Mouse (Mus musculus) hindbrain, embryonic 12.5 days (tissue): ENCODE results near the gene Sept1. TPM values are rescaled to one million over a fixed set of nuclear protein-coding genes. Genes with fewer than 3 reads are reported as not detected.
A peak's percentile ranks its signal among the peaks of the same experiment; 100 is the strongest.
"Not testable (repeated sequence)": the region's sequence is repeated elsewhere in the genome, so short reads cannot be mapped to it uniquely, and the experiment has no call there.

Experiments
- ATAC-seq: fragments of 200-750 bp; cut with Nextera tagmentation; 2 replicates; pipeline ENCODE4 v1.8.0; 2017; ENCODE audit warnings: moderate TSS enrichment; ENCODE audit not compliant: low FRiP score
- H3K27ac ChIP-seq: fragments of 300-500 bp; sonication (generic); 2 replicates; pipeline ENCODE4 v1.5.1; 2016; ENCODE audit warnings: mild to moderate bottlenecking
- H3K27me3 ChIP-seq: fragments of 300-500 bp; sonication (generic); 2 replicates; pipeline ENCODE4 v1.6.1; 2016; ENCODE audit warnings: mild to moderate bottlenecking
- H3K36me3 ChIP-seq: fragments of 300-500 bp; sonication (generic); 2 replicates; pipeline ENCODE4 v1.6.1; 2016; ENCODE audit warnings: mild to moderate bottlenecking
- H3K4me1 ChIP-seq: fragments of 300-500 bp; sonication (generic); 2 replicates; pipeline ENCODE4 v1.6.1; 2016
- H3K4me2 ChIP-seq: fragments of 300-500 bp; sonication (generic); replicated peaks from 2 replicates; pipeline ENCODE4 v1.6.1; 2016; ENCODE audit warnings: mild to moderate bottlenecking
- H3K4me3 ChIP-seq: fragments of 300-500 bp; sonication (generic); 2 replicates; pipeline ENCODE4 v1.5.1; 2016; ENCODE audit warnings: mild to moderate bottlenecking
- H3K9ac ChIP-seq: fragments of 300-500 bp; sonication (generic); 2 replicates; pipeline ENCODE4 v1.6.1; 2016; ENCODE audit warnings: mild to moderate bottlenecking, moderate library complexity
- H3K9me3 ChIP-seq: fragments of 300-500 bp; sonication (generic); replicated peaks from 2 replicates; pipeline ENCODE4 v1.6.1; 2016; ENCODE audit warnings: mild to moderate bottlenecking
- WGBS: fragments of 180-500 bp; shearing (Covaris S2); methylation state at CpG from one replicate; pipeline ENCODE4 v1.1.7; 2016; 5-methylcytosine and 5-hydroxymethylcytosine counted together
- polyA plus RNA-seq: library from polyadenylated mRNA; unstranded; fragments of >200 nt; fragmentation: Nextera tagmentation; extraction: Ambion mirVana; gene quantifications from 2 replicates; pipeline ENCODE4 v1.2.1, GENCODE M21; 2016

The Sept1 gene
- polyA plus RNA-seq, 1 experiment from 2014 or later: 33.2 TPM

GRCm38 (mm10) chr7:127250511-127250910, 17.6 kb upstream of the Sept1 start:
- not testable (repeated sequence) for H3K4me2 ChIP-seq, H3K9me3 ChIP-seq, H3K27ac ChIP-seq, H3K27me3 ChIP-seq, H3K9ac ChIP-seq, H3K4me3 ChIP-seq, ATAC-seq
- Histone ChIP-seq H3K36me3 (peaks cover 19% of the 10 kb centered on the region; the same call in 1 of the 2 replicates), H3K4me1 (peaks cover 24% of the 10 kb centered on the region)
- WGBS: 92% methylated on average over 8 of the region's 8 CpGs

DNA sequence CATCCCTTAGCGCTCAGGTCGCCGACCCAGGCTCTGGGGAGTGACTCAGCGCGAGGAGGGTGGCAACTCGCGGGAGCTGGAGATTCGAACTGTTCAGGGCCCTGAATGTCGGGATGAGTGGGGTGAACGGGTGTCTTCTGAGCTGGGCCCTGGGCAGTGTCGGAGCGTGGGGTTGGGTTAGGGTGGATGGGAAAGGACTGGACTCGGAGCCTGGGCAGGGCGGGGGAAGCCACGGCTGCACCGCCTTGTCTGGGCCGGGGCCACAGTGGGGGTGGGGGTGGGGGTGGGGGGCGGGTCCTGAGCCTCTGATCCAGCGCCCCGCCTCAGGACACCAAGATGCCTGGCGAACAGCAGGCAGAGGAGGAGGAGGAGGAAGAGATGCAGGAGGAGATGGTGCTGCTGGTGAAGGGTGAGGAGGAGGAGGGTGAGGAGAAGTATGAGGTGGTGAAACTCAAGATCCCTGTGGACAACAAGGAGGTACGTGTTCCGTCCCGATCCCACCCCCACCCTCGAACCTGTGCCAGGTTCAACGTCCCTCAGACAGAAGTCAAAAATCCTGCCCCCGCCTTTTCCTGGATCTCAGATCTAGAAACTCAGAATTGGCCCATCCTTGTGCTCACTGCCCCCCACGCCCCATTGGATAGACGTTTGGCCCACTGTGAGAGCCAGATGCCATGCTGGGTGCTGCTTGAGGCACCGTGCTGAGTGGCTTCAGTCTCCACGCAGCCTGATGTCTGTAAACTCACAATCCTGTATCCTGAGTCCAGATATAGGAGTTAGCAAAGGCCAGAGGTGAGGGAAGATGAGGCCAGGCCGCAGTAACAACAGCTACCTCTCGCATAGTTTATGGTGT, 12.0 kb upstream of the Sept1 start:
- Histone ChIP-seq H3K36me3 (peaks cover 18% of the 10 kb centered on the region; the same call in 1 of the 2 replicates), H3K4me1 (peaks cover 25% of the 10 kb centered on the region), H3K4me3 (peak overlapping the region; percentile 83), H3K27me3 (no peaks in the 10 kb centered on the region), H3K9me3 (no peaks in the 10 kb centered on the region), H3K27ac (peak overlapping the region; percentile 84), H3K9ac (peak overlapping the region; percentile 91), H3K4me2 (peak overlapping the region; percentile 88)
- peak; percentile 78 for ATAC-seq
- WGBS: 13% methylated on average over 32 of the region's 33 CpGs

GRCm38 (mm10) chr7:127243870-127244657, 11.1 kb upstream of the Sept1 start, which contains the start of gene Zfp771:
Gene Zfp771 (plus strand): TSS chr7:127244274.
- H3K4me3 ChIP-seq: peak within 1 kb of the TSS; percentile 83
- H3K9ac ChIP-seq: peak within 1 kb of the TSS; percentile 91
- ATAC-seq: peak; percentile 97
- H3K27me3 ChIP-seq: no peaks in the 10 kb centered on the region
- peaks cover 12% of the 10 kb centered on the region for H3K36me3 ChIP-seq
- H3K27ac ChIP-seq: peak within 1 kb of the TSS; percentile 84
- peak within 1 kb of the TSS; percentile 88 for H3K4me2 ChIP-seq
- peaks cover 25% of the 10 kb centered on the region for H3K4me1 ChIP-seq
- no peaks in the 10 kb centered on the region for H3K9me3 ChIP-seq
- WGBS: under 1% methylated on average over 50 of the region's 56 CpGs

GRCm38 (mm10) chr7:127243361-127243867, 10.5 kb upstream of the Sept1 start:
- Histone ChIP-seq H3K4me2 (peak overlapping the region; percentile 88), H3K36me3 (peaks cover 19% of the 10 kb centered on the region), H3K9ac (peak overlapping the region; percentile 91; the same call in 1 of the 2 replicates), H3K27me3 (no peaks in the 10 kb centered on the region), H3K4me1 (peaks cover 25% of the 10 kb centered on the region), H3K27ac (peak overlapping the region; percentile 84), H3K4me3 (peak overlapping the region; percentile 83), H3K9me3 (no peaks in the 10 kb centered on the region)
- no peak for ATAC-seq
- WGBS: 49% methylated on average over 2 of the region's 2 CpGs

GRCm38 (mm10) chr7:127234777-127235176, 1.8 kb upstream of the Sept1 start:
- H3K4me3 ChIP-seq: peak overlapping the region; percentile 86; the same call in 1 of the 2 replicates
- H3K27me3 ChIP-seq: no peaks in the 10 kb centered on the region
- ATAC-seq: no peak
- H3K4me2 ChIP-seq: peak overlapping the region; percentile 57
- no peaks in the 10 kb centered on the region for H3K9me3 ChIP-seq
- 91% methylated on average over 2 of the region's 2 CpGs for WGBS
- H3K36me3 ChIP-seq: peaks cover 59% of the 10 kb centered on the region
- no peak overlapping the region for H3K27ac ChIP-seq
- peaks cover 30% of the 10 kb centered on the region for H3K4me1 ChIP-seq
- no peak overlapping the region for H3K9ac ChIP-seq

GRCm38 (mm10) chr7:127233765-127234164, 835 bp upstream of the Sept1 start:
- Histone ChIP-seq H3K9me3 (no peaks in the 10 kb centered on the region), H3K4me1 (peaks cover 31% of the 10 kb centered on the region), H3K9ac (peak overlapping the region; percentile 94), H3K27me3 (no peaks in the 10 kb centered on the region), H3K4me3 (peak overlapping the region; percentile 86), H3K27ac (peak overlapping the region; percentile 98), H3K36me3 (peaks cover 64% of the 10 kb centered on the region), H3K4me2 (peak overlapping the region; percentile 57)
- no peak for ATAC-seq
- WGBS: 6% methylated on average over 9 of the region's 9 CpGs

- H3K4me3 ChIP-seq: peak overlapping the region; percentile 86
- H3K27ac ChIP-seq: peak overlapping the region; percentile 98
- WGBS: under 1% methylated on average over 27 of the region's 27 CpGs
- H3K4me2 ChIP-seq: peak overlapping the region; percentile 57
- peaks cover 31% of the 10 kb centered on the region for H3K4me1 ChIP-seq
- peak; percentile 63 for ATAC-seq
- H3K9me3 ChIP-seq: no peaks in the 10 kb centered on the region
- H3K9ac ChIP-seq: peak overlapping the region; percentile 94
- peaks cover 60% of the 10 kb centered on the region for H3K36me3 ChIP-seq
- H3K27me3 ChIP-seq: no peaks in the 10 kb centered on the region
These were observed 429 bp upstream of the Sept1 start for GRCm38 (mm10) chr7:127233368-127233749.

DNA sequence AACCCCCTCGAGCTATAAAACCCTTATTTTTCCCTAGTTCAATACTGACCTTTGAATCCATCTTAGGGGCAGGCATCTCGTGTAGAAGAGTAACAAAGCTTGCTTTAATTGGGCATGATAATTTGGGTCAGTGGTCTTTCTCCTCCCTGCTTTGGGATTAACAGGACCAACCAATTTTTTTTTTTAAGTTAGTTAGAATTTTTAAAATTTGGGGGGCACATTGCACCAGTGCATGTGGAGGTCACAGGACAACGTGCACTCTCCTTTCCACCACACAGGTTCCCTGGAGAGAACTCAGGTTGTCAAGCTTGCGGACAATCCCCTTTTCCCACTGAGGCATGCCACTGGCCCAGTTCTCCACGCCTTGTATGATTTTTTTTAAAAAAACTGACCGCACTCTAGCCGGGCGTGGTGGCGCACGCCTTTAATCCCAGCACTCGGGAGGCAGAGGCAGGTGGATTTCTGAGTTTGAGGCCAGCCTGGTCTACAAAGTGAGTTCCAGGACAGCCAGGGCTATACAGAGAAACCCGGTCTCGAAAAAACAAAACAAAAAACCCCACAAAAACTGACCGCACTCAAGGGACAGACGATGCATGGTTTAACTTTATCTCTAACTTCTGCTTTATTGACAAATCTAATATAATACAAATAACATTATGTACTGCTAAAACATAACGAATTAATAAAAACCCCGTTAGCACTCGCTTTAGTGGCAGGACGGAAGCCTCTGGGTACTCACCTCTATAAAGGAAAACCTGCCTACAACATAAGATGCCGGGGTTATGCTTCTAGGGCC, 906 bp downstream of the Sept1 start:
- peaks cover 47% of the 10 kb centered on the region for H3K36me3 ChIP-seq
- H3K4me1 ChIP-seq: peaks cover 31% of the 10 kb centered on the region
- no peaks in the 10 kb centered on the region for H3K9me3 ChIP-seq
- peak overlapping the region; percentile 57 for H3K4me2 ChIP-seq
- 6% methylated on average over 20 of the region's 20 CpGs for WGBS
- H3K27me3 ChIP-seq: no peaks in the 10 kb centered on the region
- peak overlapping the region; percentile 98 for H3K27ac ChIP-seq
- peak overlapping the region; percentile 94 for H3K9ac ChIP-seq
- ATAC-seq: no peak
- peak overlapping the region; percentile 86 for H3K4me3 ChIP-seq

DNA sequence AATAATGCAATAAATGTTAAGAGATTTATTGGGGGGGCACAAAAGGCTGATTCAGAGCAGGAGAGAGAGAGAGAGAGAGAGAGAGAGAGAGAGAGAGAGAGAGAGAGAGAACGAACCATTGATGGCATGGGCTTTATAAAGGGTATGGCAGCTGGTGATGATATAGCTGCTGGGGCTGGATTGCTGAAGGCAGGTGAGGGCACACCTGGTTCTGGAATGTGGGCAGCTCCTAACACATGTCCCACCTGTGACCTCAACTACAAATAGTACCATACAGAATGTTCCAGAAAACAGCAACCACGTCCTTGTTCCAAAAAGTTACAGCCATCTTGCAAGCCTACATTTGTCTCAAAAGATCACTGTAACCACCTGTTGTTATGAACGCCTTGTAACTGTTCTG, 1.6 kb downstream of the Sept1 start:
- no peak overlapping the region; the same call in 1 of the 2 replicates for H3K27ac ChIP-seq
- no peak for ATAC-seq

DNA sequence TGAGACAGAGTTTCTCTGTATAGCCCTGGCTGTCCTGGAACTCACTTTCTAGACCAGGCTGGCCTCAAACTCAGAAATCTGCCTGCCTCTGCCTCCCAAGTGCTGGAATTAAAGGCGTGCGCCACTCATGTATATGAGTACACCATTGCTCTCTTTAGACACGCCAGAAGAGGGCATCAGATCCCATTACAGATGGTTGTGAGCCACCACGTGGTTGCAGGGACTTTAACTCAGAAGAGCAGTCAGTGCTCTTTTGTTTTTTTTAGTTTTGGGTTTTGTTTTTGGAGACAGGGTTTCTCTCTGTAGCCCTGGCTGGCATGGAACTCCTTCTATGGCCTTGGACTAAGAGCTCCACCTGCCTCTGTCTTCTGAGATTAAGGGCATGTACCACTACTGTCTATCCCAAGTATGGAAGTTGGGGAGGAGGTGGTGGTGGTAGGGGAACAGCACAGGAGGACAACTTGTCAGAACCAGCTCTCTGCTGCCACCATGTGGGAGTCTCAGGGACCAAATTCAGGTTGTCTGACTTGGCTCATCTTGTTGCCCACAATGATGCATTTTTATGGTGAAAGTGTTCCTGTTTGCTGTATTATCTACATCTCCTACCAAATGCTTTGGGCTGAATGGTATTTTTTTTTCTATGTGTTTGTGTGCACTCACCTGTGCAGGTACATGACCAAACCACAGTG, 4.2 kb downstream of the Sept1 start:
- 69% methylated on average over 4 of the region's 4 CpGs for WGBS
- no peak overlapping the region for H3K9ac ChIP-seq
- H3K36me3 ChIP-seq: peaks cover 25% of the 10 kb centered on the region
- H3K4me1 ChIP-seq: peaks cover 20% of the 10 kb centered on the region
- ATAC-seq: no peak
- H3K4me2 ChIP-seq: no peak overlapping the region
- no peaks in the 10 kb centered on the region for H3K27me3 ChIP-seq
- no peak overlapping the region for H3K4me3 ChIP-seq
- H3K9me3 ChIP-seq: no peaks in the 10 kb centered on the region
- no peak overlapping the region for H3K27ac ChIP-seq

More for the DNA sequence above, 1.6 kb downstream of the Sept1 start:
- no peaks in the 10 kb centered on the region for H3K27me3 ChIP-seq
- H3K36me3 ChIP-seq: peaks cover 40% of the 10 kb centered on the region
- H3K4me1 ChIP-seq: peaks cover 31% of the 10 kb centered on the region
- H3K4me2 ChIP-seq: peak overlapping the region; percentile 57
- no peaks in the 10 kb centered on the region for H3K9me3 ChIP-seq
- peak overlapping the region; percentile 86 for H3K4me3 ChIP-seq
- H3K9ac ChIP-seq: peak overlapping the region; percentile 94
- 77% methylated on average over 3 of the region's 3 CpGs for WGBS
